Mouse (Mus musculus): ENCODE measurements around the gene Ica1. TPM values are rescaled to one million over a fixed set of nuclear protein-coding genes. Genes with fewer than 3 reads are reported as not detected.

Gene Ica1
- total and polyA plus RNA-seq, 2 experiments from 2014 or later: 38.2 to 83.8 TPM

- Histone ChIP-seq H3K9ac (replicated peaks; ENCODE audit: low read length) (no peak overlapping the region), H3K4me3 (ENCODE audit: low read length) (no peak overlapping the region), H3K9me3 (ENCODE audit: low read length) (no peaks in the 10 kb centered on the region), H3K4me2 (ENCODE audit: low read depth, low read length) (no peak overlapping the region), H3K27me3 (ENCODE audit: insufficient read depth, low read length) (no peaks in the 10 kb centered on the region), H3K4me1 (ENCODE audit: insufficient read depth, low read length) (no peaks in the 10 kb centered on the region; the same call in 1 of the 2 replicates), H3K27ac (no peak overlapping the region), H3K36me3 (ENCODE audit: insufficient read depth, low read length) (0 out of 2 replicates have a peak, but pooled peaks cover 4% of the 10 kb centered on the region)
- 93% methylated on average over 3 of the region's 3 CpGs for WGBS
- TF ChIP-seq CTCF (IDR thresholded peaks at IDR 0.05; ENCODE audit: low read depth): no peak
- DNase-seq (ENCODE audit: low spot score) (no peak), ATAC-seq (no peak)
Observed at GRCm38 (mm10) chr6:8735044-8735443, 43.2 kb downstream of the Ica1 start.

GRCm38 (mm10) chr6:8732492-8732891 lies 45.8 kb downstream of the Ica1 start:
- Histone ChIP-seq H3K36me3 (ENCODE audit: insufficient read depth, low read length) (0 out of 2 replicates have a peak, but pooled peaks cover 4% of the 10 kb centered on the region), H3K27ac (no peak overlapping the region), H3K4me1 (ENCODE audit: insufficient read depth, low read length) (no peaks in the 10 kb centered on the region; the same call in 1 of the 2 replicates), H3K9me3 (ENCODE audit: low read length) (no peaks in the 10 kb centered on the region), H3K4me2 (ENCODE audit: low read depth, low read length) (no peak overlapping the region), H3K9ac (replicated peaks; ENCODE audit: low read length) (no peak overlapping the region), H3K4me3 (ENCODE audit: low read length) (no peak overlapping the region), H3K27me3 (ENCODE audit: insufficient read depth, low read length) (no peaks in the 10 kb centered on the region)
- WGBS: 76% methylated on average over 5 of the region's 5 CpGs
- DNase-seq (ENCODE audit: low spot score) (no peak), ATAC-seq (no peak)
- TF ChIP-seq CTCF (IDR thresholded peaks at IDR 0.05; ENCODE audit: low read depth): no peak

- whole genome bisulfite sequencing: 35% methylated on average over 4 of the region's 4 CpGs
Observed at GRCm38 (mm10) chr6:8731656-8732191, 46.6 kb downstream of the Ica1 start.

GRCm38 (mm10) chr6:8730433-8730832 lies 47.9 kb downstream of the Ica1 start:
- WGBS: 88% methylated on average over 2 of the region's 2 CpGs
- H3K27me3 ChIP-seq (ENCODE audit: insufficient read depth, low read length): no peaks in the 10 kb centered on the region
- ATAC-seq: no peak

More at GRCm38 (mm10) chr6:8731656-8732191, 46.6 kb downstream of the Ica1 start:
- Histone ChIP-seq H3K27ac (no peak overlapping the region), H3K4me2 (ENCODE audit: low read depth, low read length) (no peak overlapping the region), H3K36me3 (ENCODE audit: insufficient read depth, low read length) (no peaks in the 10 kb centered on the region), H3K9me3 (ENCODE audit: low read length) (no peaks in the 10 kb centered on the region), H3K9ac (replicated peaks; ENCODE audit: low read length) (no peak overlapping the region), H3K4me3 (ENCODE audit: low read length) (no peak overlapping the region), H3K27me3 (ENCODE audit: insufficient read depth, low read length) (no peaks in the 10 kb centered on the region), H3K4me1 (ENCODE audit: insufficient read depth, low read length) (no peaks in the 10 kb centered on the region; the same call in 1 of the 2 replicates)
- TF ChIP-seq CTCF (IDR thresholded peaks at IDR 0.05; ENCODE audit: low read depth): no peak
- DNase-seq (ENCODE audit: low spot score) (no peak), ATAC-seq (no peak)

GRCm38 (mm10) chr6:8727806-8728205 lies 50.5 kb downstream of the Ica1 start:
- no peak for TF ChIP-seq CTCF (IDR thresholded peaks at IDR 0.05; ENCODE audit: low read depth)
- WGBS: 89% methylated on average over 8 of the region's 8 CpGs

More at GRCm38 (mm10) chr6:8730433-8730832, 47.9 kb downstream of the Ica1 start:
- Histone ChIP-seq H3K4me1 (ENCODE audit: insufficient read depth, low read length) (no peaks in the 10 kb centered on the region), H3K9ac (replicated peaks; ENCODE audit: low read length) (no peak overlapping the region), H3K9me3 (ENCODE audit: low read length) (no peaks in the 10 kb centered on the region), H3K36me3 (ENCODE audit: insufficient read depth, low read length) (no peaks in the 10 kb centered on the region), H3K4me2 (ENCODE audit: low read depth, low read length) (no peak overlapping the region), H3K4me3 (ENCODE audit: low read length) (no peak overlapping the region), H3K27ac (no peak overlapping the region)
- no peak for TF ChIP-seq CTCF (IDR thresholded peaks at IDR 0.05; ENCODE audit: low read depth)
- no peak for DNase-seq (ENCODE audit: low spot score)

GRCm38 (mm10) chr6:8725610-8726009 lies 52.7 kb downstream of the Ica1 start:
- TF ChIP-seq CTCF (IDR thresholded peaks at IDR 0.05; ENCODE audit: low read depth): no peak
- no peak for ATAC-seq
- 76% methylated on average over 1 of the region's 1 CpGs for WGBS

More at GRCm38 (mm10) chr6:8727806-8728205, 50.5 kb downstream of the Ica1 start:
- DNase-seq (ENCODE audit: low spot score) (no peak), ATAC-seq (no peak)
- Histone ChIP-seq H3K36me3 (ENCODE audit: insufficient read depth, low read length) (no peaks in the 10 kb centered on the region), H3K4me2 (ENCODE audit: low read depth, low read length) (no peak overlapping the region), H3K27me3 (ENCODE audit: insufficient read depth, low read length) (no peaks in the 10 kb centered on the region), H3K27ac (no peak overlapping the region), H3K4me1 (ENCODE audit: insufficient read depth, low read length) (no peaks in the 10 kb centered on the region), H3K9me3 (ENCODE audit: low read length) (no peaks in the 10 kb centered on the region), H3K4me3 (ENCODE audit: low read length) (no peak overlapping the region), H3K9ac (replicated peaks; ENCODE audit: low read length) (no peak overlapping the region)

GRCm38 (mm10) chr6:8719692-8720091 lies 58.6 kb downstream of the Ica1 start:
- WGBS: 93% methylated on average over 2 of the region's 2 CpGs
- no peak overlapping the region for H3K4me2 ChIP-seq (ENCODE audit: low read depth, low read length)
- ATAC-seq: no peak
- no peak overlapping the region for H3K9ac ChIP-seq (replicated peaks; ENCODE audit: low read length)
- no peak for DNase-seq (ENCODE audit: low spot score)
- no peak overlapping the region for H3K27ac ChIP-seq
- no peak overlapping the region for H3K4me3 ChIP-seq (ENCODE audit: low read length)
- no peaks in the 10 kb centered on the region for H3K27me3 ChIP-seq (ENCODE audit: insufficient read depth, low read length)
- H3K9me3 ChIP-seq (ENCODE audit: low read length): no peaks in the 10 kb centered on the region
- TF ChIP-seq CTCF (IDR thresholded peaks at IDR 0.05; ENCODE audit: low read depth): no peak
- no peaks in the 10 kb centered on the region for H3K36me3 ChIP-seq (ENCODE audit: insufficient read depth, low read length)
- H3K4me1 ChIP-seq (ENCODE audit: insufficient read depth, low read length): no peaks in the 10 kb centered on the region

More at GRCm38 (mm10) chr6:8725610-8726009, 52.7 kb downstream of the Ica1 start:
- DNase-seq (ENCODE audit: low spot score): no peak
- no peak overlapping the region for H3K4me3 ChIP-seq (ENCODE audit: low read length)
- H3K36me3 ChIP-seq (ENCODE audit: insufficient read depth, low read length): no peaks in the 10 kb centered on the region
- H3K27ac ChIP-seq: no peak overlapping the region
- no peak overlapping the region for H3K9ac ChIP-seq (replicated peaks; ENCODE audit: low read length)
- no peaks in the 10 kb centered on the region for H3K4me1 ChIP-seq (ENCODE audit: insufficient read depth, low read length)
- H3K27me3 ChIP-seq (ENCODE audit: insufficient read depth, low read length): no peaks in the 10 kb centered on the region
- H3K9me3 ChIP-seq (ENCODE audit: low read length): no peaks in the 10 kb centered on the region
- H3K4me2 ChIP-seq (ENCODE audit: low read depth, low read length): no peak overlapping the region

Measured in hindbrain, postnatal 0 days (tissue).